Mouse (Mus musculus) adrenal gland, postnatal 36 days (tissue): ENCODE measurements around the gene Rpp25l. TPM values are rescaled to one million over a fixed set of nuclear protein-coding genes. Genes with fewer than 3 reads are reported as not detected.
"Not testable (repeated sequence)": the region's sequence is repeated elsewhere in the genome, so short reads cannot be mapped to it uniquely, and the experiment has no call there.

Experiments used
- DNase-seq, 2 experiments: peaks; one replicate each; pipeline ENCODE4 v3.0.0; 2021; ENCODE audit warnings: mixed read lengths in 1 of 2
- total RNA-seq, 2 experiments: library from RNA; stranded (reverse); gene quantifications; 2 replicates each; pipeline ENCODE4 v1.2.3; 2021

Gene Rpp25l
- total RNA-seq, 2 experiments from 2014 or later = 39.2 to 42.6 TPM

DNA sequence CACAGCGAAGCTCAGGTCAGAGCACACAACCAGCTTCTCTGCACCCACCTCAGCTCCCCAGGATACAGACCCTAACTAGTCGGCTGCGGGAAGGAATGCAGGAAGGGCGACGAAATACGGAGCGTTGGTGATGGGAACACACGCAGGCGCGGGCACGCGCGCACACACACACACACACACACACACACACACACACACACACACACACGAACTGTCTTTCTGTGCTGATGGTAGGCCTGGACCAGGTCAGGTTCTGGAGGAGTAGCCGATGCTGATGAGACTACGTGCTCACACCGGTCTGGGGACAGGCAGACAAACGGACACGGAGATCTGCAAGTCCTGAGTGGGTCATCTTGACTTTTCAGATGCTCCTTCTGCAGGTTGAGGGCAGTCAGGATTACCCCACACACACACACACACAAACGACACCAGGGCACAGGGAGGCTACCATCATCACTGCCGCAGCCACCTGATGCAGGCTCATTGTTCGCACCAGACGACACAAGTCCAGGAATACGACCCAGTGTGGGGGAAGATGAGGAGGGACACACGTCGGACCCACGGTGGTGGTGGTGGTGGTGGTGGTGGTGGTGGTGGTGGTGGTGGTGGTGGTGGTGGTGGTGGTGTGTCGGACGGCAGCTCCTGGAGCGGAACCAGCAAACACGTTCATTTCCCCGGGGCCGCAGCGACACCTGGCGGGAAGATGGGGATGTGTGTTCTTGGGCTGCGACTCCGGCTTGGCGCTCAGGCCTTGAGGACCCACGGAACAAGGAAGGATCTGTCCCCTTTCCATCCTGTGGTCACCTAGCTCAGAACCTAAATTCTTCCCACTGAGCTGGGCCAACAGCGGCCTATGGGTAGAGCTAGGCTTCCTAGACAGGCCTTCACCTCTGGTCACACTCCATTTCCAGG is 16.1 kb downstream of the Rpp25l start, which contains the start of gene Cntfr:
Cntfr (minus strand) TSS at position 160 of the 912 bp plus-strand sequence.
- DNase-seq = peak; percentile 88 to 91

DNA sequence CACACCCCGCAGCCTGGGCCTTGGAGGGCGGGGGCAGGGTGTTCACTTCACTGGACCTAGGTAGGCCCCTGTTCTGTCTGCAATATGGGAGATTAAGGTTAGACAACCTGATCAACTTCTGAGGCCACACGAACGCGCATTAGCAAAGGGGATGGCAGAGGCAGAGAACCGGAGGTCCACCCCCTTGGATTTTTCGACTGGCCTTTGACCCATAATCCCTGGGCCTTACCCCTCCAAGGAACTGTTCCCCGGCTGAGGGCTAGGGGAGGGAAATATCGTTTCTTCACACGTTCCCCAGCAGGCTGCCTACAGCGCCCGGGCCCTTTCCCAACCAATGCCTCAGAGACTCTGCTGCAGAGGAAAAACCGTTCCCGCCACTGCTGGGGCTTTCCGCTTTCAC is 16.9 kb downstream of the Rpp25l start:
- not testable (repeated sequence) for DNase-seq

DNA sequence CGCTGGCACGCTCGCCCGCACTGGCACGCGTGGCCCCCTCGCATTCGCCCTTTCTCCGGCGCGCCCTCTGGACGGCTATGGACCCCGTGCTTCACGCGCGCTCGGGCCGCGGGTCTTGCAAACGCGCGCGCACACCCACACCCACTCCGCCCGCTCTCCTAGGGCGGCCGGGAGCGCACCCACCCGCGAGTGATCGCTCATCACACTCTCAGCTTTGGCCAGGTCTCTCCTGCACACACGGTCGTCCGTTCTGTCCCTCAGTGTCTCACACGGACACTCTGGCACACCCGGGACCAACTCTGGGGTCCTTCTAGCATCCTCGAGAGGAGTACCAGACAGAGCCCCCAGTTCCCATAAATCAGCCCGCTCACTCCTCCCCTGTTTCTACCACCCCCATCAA is 17.5 kb downstream of the Rpp25l start:
- DNase-seq = not testable (repeated sequence)

DNA sequence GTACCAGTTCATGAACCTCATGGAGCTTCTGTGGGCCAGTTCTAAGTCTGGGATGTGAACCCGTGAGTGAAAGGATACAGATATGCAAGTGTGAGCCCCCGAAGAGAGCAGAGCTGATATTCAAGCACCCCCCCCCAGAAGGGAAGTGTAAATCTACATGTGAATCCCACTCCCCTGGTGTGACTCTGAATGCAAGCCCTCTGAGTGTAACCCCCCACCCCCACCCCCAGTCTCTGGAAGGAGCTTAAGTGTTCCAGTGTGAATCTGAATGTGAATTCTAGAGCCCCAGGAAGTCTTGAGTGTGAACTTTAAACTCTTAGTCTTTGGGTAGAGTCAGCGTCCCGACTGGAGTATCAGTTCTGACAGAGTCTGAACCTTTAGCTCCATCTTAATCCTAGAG is 19.8 kb downstream of the Rpp25l start:
- DNase-seq = not testable (repeated sequence)

DNA sequence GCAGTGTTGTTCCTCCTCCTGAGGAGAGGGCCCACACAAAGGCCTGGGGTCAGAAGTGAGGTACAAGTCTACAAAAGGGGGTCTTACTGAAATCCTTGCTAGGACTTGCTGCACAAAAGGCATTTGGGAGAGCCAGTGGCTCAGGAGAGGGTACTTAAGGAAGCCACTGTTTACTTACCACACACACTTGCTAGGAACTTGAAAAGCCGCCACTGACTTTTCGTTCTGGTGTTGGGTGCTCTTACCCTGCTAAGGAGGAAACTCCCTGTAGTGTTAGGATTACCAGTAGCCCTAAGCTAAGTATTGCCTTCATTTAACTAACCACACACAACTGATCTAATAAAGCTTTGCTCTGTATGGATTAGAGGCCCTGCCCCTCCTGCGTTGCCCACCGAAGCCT is 23.3 kb downstream of the Rpp25l start:
- not testable (repeated sequence) for DNase-seq

DNA sequence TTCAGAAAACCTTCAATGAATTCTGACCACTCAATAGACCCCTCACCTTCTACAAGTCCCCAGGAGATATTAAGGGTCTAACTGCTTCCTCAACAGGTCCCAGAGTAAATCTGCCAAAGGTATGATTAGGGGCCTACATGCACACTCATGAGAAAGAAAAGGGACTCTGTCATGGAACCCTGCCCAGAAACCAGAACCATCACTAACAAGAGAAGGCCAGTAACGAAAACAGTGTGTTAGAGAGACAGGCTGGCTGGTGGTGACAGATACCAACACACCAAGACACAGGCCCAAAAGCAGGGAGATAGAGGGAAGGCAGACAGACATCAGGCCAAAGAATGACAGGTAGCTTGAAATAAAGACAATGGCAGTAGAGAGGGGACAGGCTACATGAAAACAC is 24.8 kb downstream of the Rpp25l start:
- DNase-seq = not testable (repeated sequence)

DNA sequence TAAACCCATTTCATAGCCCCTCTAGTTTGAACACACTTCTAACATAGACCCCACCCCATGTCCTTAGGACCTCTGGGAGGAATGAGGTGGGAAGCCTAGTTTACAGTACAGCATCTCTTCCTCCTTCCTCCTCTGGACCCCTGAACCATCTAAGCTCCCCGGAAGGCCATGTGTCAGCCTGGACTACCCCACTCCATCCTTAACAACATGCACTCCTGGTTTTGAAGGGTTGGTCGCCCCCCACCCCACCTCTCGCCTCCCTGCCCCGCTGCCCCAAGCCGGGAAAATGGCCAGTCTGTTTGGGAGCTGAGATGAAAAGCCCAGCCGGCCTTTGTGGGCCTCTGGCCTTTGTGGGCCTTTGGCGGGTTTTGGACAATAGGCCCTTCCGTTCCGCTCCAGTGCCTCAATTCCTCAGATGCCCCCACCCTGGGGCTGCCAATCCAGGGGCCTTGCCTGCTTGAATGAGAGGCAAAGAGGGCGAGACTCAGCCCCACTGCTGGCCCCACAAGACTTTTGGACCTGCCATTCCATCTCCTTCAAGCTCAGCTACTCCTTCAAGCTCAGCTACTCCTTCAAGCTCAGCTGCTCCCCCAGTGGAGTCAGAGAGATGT is 27.3 kb downstream of the Rpp25l start:
- not testable (repeated sequence) for DNase-seq

DNA sequence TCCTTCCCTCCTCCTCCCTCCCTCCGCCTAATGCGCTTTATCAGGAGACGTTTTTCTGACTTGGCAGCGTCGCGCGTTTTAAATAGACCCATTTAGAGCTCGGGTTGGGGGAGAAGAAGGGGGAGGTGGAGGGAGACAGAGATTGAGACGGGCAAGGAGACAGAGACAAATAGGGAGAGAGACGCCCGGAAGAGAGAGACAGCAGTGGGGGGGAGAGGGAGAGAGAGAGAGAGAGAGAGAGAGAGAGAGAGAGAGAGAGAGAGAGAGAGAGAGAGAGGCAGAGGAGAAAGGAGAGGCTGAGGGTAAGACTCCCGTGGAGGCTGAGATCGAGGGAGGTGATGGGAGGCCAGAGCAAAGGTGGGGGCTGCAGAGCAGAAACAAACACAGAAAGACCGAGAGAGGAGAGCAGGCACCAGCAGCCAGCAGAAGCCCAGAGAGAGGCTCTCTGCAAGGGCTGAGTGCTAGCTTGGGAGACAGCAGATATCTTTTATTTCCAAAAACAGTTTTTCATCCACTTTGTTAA is 28.3 kb downstream of the Rpp25l start:
- DNase-seq = not testable (repeated sequence)

DNA sequence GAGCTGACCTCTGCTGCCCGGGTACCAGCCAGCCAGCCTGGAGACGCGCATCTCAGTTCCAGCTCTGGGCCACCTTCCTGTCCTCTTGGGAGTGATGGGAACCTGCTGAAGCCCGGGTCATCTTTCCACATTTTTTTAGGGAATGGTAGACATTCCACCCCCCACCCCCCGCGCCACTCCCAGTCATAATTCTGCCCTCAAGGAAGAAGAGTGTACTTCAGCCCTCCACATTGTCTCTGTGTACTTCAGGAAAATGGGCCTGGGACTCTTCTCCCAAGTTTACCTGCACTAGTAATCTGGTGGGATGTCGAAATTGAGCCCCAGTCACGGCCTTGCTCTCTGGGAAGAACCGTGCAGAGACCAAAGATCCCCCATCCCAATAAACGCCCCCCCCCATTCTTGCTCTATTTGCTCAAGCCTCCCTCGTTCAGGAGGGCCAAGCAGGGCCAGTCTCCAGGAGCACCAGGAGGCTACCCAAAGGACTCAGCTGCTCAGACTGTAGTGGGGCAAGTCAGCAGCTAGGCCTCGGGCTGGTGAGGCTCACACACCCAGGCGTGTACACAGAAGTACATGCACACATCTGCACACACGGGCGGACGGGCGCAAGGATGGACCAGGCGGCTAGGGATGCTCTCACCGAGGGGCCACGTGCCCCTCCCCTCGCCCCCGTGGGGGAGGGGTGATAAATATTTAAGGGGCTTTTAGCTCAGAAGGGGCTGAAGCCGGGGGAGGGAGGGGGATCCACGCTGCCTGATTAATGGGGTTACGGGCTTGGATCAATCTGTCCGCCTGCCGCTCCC is 29.0 kb downstream of the Rpp25l start:
- not testable (repeated sequence) for DNase-seq

DNA sequence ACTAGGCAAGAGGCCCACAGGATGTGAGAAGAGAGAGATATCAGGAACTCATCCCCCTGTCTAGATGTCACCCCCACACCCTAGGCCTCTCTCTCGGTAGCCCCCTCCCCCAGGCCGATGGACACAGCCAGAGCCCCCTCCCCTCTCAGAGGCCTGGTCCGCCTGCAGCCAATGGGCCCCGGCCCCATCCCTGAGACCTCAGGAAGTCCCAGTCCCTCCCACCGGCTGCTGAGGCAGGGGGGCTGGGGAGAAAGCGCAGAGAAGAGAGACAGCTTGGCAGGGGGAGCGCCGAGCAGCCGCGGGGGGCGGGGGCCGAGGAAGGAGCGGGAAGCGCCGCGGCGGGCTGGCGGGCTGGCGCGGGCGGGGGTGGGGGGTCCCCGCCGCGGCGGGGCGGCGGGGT is 30.0 kb downstream of the Rpp25l start:
- DNase-seq = not testable (repeated sequence)

DNA sequence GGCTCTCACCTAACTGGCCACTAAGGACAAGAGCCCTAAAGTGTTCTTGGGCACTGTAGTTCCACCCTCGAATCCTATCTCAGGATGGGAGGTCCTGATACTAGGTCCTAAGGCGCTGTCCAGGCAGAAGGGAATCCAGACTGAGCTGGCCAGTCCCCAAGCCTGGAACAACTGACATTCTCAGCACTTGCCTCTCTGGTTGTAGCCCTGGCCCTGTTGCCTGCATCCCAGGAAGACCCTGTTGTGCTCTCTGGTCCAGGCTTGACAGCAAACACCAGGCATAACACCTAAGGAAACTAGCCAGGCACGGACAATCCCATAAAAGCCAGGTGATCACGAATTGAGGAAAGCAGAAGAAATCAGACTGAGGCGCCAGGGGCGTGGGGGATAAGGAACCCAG is 30.5 kb downstream of the Rpp25l start:
- no peak for DNase-seq

DNA sequence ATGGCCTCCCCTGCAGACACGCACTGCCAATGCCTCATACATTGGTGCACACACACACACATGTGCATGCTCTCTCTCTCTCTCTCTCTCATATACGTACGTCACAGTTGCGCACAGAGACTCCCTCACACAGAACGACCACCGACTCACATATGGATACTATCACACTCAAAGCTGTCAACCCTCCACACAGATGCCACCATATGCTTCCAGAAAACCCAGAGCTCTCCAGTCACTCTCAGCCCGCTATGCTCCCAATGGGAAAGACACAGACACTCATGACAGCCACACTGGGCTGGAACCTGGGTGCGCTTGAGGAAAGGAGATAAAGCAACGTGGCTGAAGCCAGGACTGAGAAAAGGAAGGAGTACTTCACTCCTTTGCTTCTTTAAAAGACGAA is 31.4 kb downstream of the Rpp25l start:
- DNase-seq = no peak

DNA sequence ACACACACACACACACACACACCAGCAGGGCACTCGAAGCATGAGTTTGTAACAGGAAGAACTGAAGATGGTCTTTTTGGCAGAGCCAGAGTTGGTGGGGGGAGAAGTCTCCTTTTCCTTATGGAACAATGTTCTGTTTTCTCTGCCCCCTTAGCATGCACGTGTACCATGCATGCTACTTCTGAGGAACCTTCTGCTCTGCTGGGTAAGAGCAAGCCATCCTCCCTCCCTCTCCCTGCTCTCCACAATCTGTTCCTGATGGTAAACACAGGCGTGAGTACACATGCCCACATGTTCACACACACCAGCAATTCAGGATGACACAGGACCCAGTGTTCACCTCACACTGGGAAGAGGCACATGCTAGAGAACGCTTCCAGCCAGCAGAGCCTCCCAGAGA is 32.2 kb downstream of the Rpp25l start:
- no peak for DNase-seq

DNA sequence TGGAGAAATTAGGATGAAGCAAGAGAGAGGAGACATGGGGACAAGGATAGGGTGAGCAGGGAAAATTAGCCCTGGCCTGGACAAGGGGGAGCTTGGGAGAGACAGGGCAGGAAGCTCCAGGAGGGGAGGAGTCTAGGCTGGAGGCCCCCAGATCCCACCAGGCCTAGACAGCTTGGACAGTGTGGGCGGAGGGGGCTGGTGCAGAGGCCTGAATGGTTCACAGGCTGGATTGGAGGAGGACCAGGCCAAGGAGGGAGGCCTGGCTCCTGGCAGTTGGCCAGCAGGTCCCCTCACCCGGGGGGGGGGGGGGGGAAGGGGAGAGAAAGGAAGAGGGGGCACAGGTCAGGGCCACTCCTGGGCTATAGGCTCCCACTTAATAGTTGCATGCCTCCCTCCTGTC is 34.0 kb downstream of the Rpp25l start:
- no peak for DNase-seq

DNA sequence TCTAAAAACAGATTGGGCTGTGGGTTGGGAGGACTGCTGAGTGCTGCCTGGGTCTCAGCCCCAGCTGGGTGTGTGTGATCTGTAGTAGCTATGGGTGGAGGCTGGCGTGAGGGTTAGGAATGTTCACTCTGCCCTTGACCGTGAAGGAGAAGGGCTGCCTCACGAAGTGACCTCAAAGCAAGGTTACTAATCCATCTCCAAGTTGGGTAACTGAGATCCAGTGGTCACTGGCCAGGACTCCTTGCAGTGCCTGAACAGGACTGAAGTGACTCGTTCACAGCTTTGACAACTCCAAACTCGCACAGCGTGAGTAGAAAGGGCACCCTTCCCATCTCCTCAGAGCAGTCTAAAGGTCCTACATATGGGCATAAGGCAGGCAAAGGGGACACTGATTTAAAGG is 34.5 kb downstream of the Rpp25l start:
- peak; percentile 55 to 70 for DNase-seq

DNA sequence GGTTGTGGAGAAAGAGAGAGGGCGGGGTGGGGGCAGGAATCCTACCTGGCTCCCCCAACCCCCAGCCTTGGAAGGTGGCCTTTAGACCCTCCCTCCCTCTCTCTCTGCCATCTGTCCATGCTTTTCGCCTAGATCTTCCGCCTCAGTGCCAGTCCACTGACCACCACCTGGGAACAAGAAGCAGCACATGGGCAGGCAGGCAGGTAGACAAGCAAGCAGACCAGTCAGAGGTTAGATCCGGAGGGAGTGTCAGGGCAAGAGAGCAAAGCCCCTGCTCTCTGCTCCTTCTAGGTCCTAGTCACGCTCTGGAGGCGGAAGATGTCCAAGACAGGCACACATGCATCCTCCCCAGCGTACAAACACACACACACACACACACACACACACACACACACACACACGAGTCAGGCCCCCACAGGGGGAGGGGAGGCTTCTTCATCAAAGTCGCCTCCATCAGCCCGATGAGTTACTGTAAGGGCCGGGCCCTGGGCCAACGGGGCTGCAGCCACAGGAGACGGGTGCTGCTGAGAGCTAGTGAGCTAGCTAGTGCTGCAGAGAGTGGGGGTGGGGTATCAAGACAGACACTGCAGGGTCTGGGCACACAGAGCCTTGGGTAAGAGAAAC is 36.2 kb downstream of the Rpp25l start:
- DNase-seq = peak; percentile 88 to 91

DNA sequence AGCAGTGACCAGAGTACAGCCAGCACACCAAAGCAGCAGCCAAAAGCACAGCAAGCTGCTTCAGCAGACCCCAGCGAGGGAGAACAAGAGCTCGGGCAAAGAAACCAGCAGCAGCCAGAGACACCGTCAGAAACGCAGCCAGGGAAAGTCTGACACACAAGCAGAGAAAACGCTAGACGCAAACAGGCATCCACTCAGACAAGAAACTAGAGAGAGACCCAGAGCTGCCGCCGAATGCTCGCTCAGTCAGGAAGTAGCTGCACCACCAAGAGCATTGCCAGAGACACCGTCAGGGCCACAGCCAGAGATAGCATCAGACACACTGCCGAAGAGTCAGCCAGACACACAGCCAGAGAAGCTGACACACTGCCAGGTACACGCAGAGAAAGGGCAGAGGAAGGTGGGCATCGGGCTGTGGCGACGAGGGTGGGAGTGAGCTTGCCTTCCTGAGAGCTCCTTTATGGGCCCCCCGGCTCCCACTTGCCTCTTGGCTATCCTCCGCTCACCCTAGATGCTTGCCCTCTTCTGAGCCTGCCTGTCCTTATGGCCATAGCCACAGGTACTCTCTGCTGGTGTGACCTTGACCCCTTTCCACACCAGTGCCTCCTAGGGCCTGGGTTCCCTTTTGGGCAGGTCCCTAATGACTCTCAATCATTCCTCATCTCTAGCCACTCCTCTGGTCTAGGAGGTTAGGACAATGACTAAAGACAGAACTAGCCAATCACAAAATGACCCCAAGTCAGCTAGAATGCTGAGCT is 36.9 kb downstream of the Rpp25l start:
- DNase-seq = peak; percentile 65 to 70

DNA sequence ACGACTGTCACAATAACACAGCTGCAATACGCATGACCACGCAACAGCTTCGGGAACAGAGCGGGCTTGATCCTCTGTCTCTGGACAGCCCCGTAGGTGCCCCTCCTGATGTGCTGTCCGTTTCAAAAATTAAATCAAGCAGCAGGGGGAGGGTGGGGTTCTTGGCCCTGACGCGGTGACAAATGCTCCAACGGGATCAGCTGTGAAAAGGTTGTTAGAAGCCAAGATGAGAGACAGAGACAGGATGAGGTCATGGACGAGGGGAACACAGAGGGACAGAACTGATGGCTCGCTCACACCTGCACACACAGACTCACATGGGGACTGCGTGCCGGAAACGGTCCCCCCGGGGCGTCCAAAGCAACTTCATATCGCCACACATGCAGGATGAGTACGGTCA is 40.1 kb downstream of the Rpp25l start:
- no peak for DNase-seq

DNA sequence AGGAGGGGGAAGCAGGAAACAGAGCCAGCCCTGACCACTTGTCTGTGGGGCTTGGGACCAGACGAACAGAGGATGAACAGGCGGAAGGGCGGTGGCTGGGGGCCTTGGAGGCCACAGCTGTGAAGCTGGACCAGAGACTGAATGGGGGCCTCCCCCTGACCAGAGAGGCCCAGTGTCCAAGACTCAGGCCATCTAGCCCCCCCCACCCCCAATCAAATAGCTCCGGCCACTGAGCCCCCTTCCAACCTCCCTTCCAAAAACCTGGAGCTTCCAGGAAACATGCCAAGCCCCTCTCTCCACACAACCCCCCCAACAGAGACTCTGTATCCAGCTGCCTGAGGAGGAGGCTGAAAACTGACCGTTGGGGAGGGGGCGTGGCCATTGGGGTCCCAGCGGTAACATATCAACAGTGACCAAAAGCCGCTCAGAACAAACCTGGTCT is 40.8 kb downstream of the Rpp25l start:
- no peak for DNase-seq

DNA sequence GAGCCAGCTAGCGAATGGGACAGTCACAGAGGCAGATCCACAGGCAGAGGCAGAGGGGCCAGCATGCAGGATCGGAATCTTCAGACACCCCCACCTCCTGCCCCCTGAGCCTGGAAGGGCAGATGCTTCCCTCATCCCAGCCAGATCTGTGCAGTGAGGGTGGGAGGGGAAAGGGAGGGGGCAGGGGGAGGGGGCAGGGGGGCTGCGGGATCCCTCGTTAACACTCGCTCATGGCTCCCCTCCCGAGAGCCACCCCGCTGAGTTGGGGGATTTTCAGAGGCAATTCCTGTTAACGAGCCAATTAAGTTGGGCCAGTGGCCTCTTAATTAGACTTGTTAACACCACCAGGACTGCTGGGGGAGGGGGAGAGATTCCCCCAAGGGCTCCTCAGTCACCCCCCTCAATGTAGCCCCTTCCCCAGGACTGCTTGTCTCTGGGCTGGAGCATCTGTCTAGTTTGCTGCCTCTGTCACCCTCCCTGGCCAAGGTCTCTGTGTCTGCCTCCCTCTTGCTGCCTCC is 41.3 kb downstream of the Rpp25l start:
- no peak for DNase-seq

DNA sequence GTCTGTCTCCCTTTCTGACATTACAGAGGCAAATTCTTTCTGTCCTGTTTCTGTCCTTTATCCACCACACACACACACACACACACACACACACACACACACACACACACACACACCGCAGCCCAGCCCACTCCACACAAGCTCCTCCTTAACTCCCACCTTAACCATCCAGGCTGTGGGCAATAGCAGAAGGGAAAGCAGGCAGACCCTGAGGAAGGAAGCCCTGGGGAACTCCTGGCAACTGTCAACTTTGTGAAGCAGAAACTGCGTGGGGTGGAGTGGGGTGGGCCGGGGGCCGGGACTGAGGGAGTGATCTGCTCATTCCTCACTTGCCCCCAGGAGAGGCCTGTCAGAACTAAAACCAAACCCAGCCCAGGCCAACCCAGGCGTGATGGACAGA is 41.8 kb downstream of the Rpp25l start:
- DNase-seq = no peak
